Comparison of ENCODE assay signal across 8 mouse cellular contexts in the genomic region with DNA sequence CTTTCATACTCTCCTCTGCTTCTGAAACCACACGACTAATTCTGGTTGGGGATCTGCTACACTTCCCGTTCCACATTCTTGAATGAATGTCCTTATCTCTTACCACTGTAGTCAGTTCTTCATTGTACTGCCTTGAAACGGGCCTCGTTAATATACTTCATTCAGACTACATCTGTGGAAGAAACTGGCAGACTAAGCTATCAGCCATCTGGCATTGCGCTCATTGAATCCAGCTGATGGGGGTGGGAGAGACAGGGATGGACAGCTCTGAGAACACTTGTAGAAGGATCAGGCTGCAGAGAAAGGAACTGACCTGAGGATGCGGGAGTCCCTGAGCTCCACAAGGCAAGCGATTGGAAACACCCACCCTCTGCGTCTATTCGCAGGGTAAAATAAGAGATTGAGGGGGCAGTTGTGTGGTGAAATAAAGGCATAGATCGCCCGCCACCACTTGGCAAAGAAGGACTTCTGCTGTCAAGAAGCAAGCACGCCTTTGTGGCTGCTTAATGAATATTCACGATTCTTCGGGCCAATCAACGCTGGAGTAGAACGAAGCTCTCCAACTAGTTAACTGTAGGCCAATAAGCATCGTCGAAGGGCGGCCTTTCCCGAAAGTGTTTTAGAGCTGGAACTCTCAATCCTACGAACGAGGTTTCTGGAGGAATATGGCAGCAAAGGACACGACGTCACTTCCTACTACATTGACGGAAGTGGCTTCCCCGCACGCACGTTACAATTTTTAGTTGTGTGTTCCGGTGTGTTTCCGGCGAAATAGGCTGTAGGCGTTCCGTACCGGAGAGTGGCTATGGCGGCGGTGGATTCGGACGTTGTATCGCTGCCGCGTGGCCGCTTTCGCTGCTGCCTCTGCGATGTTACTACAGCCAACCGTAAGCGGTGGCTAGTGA. TPM values are rescaled to one million over a fixed set of nuclear protein-coding genes. Genes with fewer than 3 reads are reported as not detected.
DNase-seq lines count a peak whose midpoint lies in the region; ATAC-seq and TF ChIP-seq lines count a peak whose summit lies in the region.

TSS of gene Tut1 (plus strand) at position 713 of the 905 bp plus-strand sequence.

- no peaks in the 10 kb centered on the region for H3K27me3 ChIP-seq in embryonic facial prominence, embryonic 15.5 days
- no peaks in the 10 kb centered on the region for H3K27me3 ChIP-seq in limb, embryonic 14.5 days (ENCODE audit: control insufficient read depth, insufficient read depth, low read length)
- H3K27me3 ChIP-seq in midbrain, postnatal 0 days (ENCODE audit: insufficient read depth, low read length) = no peaks in the 10 kb centered on the region

- WGBS in bone marrow, adult 2 months = under 1% methylated on average over 46 of the region's 46 CpGs
- WGBS in embryonic facial prominence, embryonic 15.5 days = 2% methylated on average over 46 of the region's 46 CpGs
- 4% methylated on average over 46 of the region's 46 CpGs for WGBS in limb, embryonic 14.5 days
- 1% methylated on average over 46 of the region's 46 CpGs for WGBS in midbrain, postnatal 0 days

- H3K9me3 ChIP-seq in embryonic facial prominence, embryonic 15.5 days (replicated peaks) = no peaks in the 10 kb centered on the region
- no peaks in the 10 kb centered on the region for H3K9me3 ChIP-seq in limb, embryonic 14.5 days (ENCODE audit: control insufficient read depth, low read length)
- no peaks in the 10 kb centered on the region for H3K9me3 ChIP-seq in midbrain, postnatal 0 days (ENCODE audit: low read length)

- peak within 1 kb of the TSS; percentile 79 for H3K4me2 ChIP-seq in embryonic facial prominence, embryonic 15.5 days (replicated peaks)
- peak within 1 kb of the TSS; percentile 76 for H3K4me2 ChIP-seq in limb, embryonic 14.5 days (replicated peaks; ENCODE audit: low read depth, low read length, severe bottlenecking)
- H3K4me2 ChIP-seq in midbrain, postnatal 0 days (ENCODE audit: low read depth, low read length, poor library complexity, severe bottlenecking) = peak within 1 kb of the TSS; percentile 59

- peak; percentile 59; the same call in 1 of the 2 replicates for TF ChIP-seq POLR2A in bone marrow, adult 2 months (IDR thresholded peaks at IDR 0.05; ENCODE audit: borderline replicate concordance, control insufficient read depth, low read depth, low read length)
- TF ChIP-seq POLR2A in limb, embryonic 14.5 days (IDR thresholded peaks at IDR 0.05; ENCODE audit: borderline replicate concordance, extremely low read depth, insufficient read depth, insufficient read length) = peak; percentile 46; the same call in 1 of the 2 replicates

- DNase-seq in 416B (ENCODE audit: low read depth) = peak; percentile 99
- DNase-seq in heart, adult 8-10 months (ENCODE audit: low spot score) = peak; percentile 97
- DNase-seq in kidney, adult 9 months = peak; percentile 98
- DNase-seq in limb, embryonic 14.5 days (ENCODE audit: low spot score) = peak; percentile 99
- peak; percentile 99 for DNase-seq in midbrain, postnatal 0 days (ENCODE audit: low spot score)
- peak; percentile 72 to 85 for DNase-seq in spleen, postnatal 14 days (ENCODE audit: low spot score in 2 of 2)

- peak within 1 kb of the TSS; percentile 62 for H3K27ac ChIP-seq in bone marrow, adult 2 months (ENCODE audit: control insufficient read depth, insufficient read depth, low read depth, low read length, poor library complexity)
- H3K27ac ChIP-seq in embryonic facial prominence, embryonic 15.5 days (replicated peaks) = peak within 1 kb of the TSS; percentile 84
- peak within 1 kb of the TSS; percentile 71 for H3K27ac ChIP-seq in limb, embryonic 14.5 days (replicated peaks; ENCODE audit: low read depth, low read length)
- peak within 1 kb of the TSS; percentile 69 for H3K27ac ChIP-seq in midbrain, postnatal 0 days (ENCODE audit: low read depth, low read length)

- no peak for TF ChIP-seq CTCF in bone marrow, adult 2 months (IDR thresholded peaks at IDR 0.05; ENCODE audit: control insufficient read depth, insufficient read depth, low read length)
- peak; percentile 17; the same call in 1 of the 2 replicates for TF ChIP-seq CTCF in midbrain, postnatal 0 days (IDR thresholded peaks at IDR 0.05)

- peaks cover 60% of the 10 kb centered on the region for H3K36me3 ChIP-seq in embryonic facial prominence, embryonic 15.5 days
- peaks cover 68% of the 10 kb centered on the region for H3K36me3 ChIP-seq in limb, embryonic 14.5 days (ENCODE audit: control insufficient read depth, insufficient read depth, low read length)
- H3K36me3 ChIP-seq in midbrain, postnatal 0 days (ENCODE audit: insufficient read depth, low read length) = peaks cover 35% of the 10 kb centered on the region

- peak within 1 kb of the TSS; percentile 94 for H3K4me3 ChIP-seq in bone marrow, adult 2 months (replicated peaks; ENCODE audit: control insufficient read depth, low read depth, low read length)
- peak within 1 kb of the TSS; percentile 91 for H3K4me3 ChIP-seq in embryonic facial prominence, embryonic 15.5 days (replicated peaks)
- peak within 1 kb of the TSS; percentile 68 for H3K4me3 ChIP-seq in limb, embryonic 14.5 days (replicated peaks; ENCODE audit: low read length)
- H3K4me3 ChIP-seq in midbrain, postnatal 0 days (ENCODE audit: low read depth, low read length) = peak within 1 kb of the TSS; percentile 63

- H3K9ac ChIP-seq in embryonic facial prominence, embryonic 15.5 days = peak within 1 kb of the TSS; percentile 72
- H3K9ac ChIP-seq in limb, embryonic 14.5 days (ENCODE audit: low read depth, low read length, severe bottlenecking) = peak within 1 kb of the TSS; percentile 69
- H3K9ac ChIP-seq in midbrain, postnatal 0 days (replicated peaks; ENCODE audit: low read length, poor library complexity, severe bottlenecking) = peak within 1 kb of the TSS; percentile 65

- ATAC-seq in embryonic facial prominence, embryonic 15.5 days (ENCODE audit: insufficient number of reproducible peaks, low FRiP score, low TSS enrichment, low read depth) = peak; percentile 94
- peak; percentile 97 for ATAC-seq in limb, embryonic 14.5 days (ENCODE audit: low FRiP score, low read depth)
- peak; percentile 94 for ATAC-seq in midbrain, postnatal 0 days (ENCODE audit: low FRiP score)

- peaks cover 2% of the 10 kb centered on the region; the same call in 1 of the 2 replicates for H3K4me1 ChIP-seq in bone marrow, adult 2 months (ENCODE audit: control insufficient read depth, insufficient read depth, low read length)
- H3K4me1 ChIP-seq in embryonic facial prominence, embryonic 15.5 days = peaks cover 33% of the 10 kb centered on the region
- peaks cover 8% of the 10 kb centered on the region for H3K4me1 ChIP-seq in limb, embryonic 14.5 days (ENCODE audit: control insufficient read depth, insufficient read depth, low read length)
- H3K4me1 ChIP-seq in midbrain, postnatal 0 days (ENCODE audit: insufficient read depth, low read length) = no peaks in the 10 kb centered on the region; the same call in 1 of the 2 replicates

RNA-seq across cellular contexts. Expression of gene Tut1, which starts in this region (rescaled TPM):
- polyA plus RNA-seq in bone marrow, adult 2 months (2011; ENCODE audit: insufficient read depth, insufficient read length, low replicate concordance, missing spikeins) = 10.7 and 19.1 TPM in 2 replicates
- 31.0 and 32.8 TPM in 2 replicates for polyA plus RNA-seq in embryonic facial prominence, embryonic 15.5 days (2015; fragmentation: Nextera tagmentation; extraction: Ambion mirVana)
- 10 to 100 TPM in 1 of 4 experiments, 1 to 10 TPM in 3; 8.1 to 10.3 (median 8.6) TPM for total RNA-seq in heart, adult 8-10 months (2022)
- 28.6 and 33.6 TPM in 2 replicates for polyA plus RNA-seq in limb, embryonic 14.5 days (2012; rRNA removed)
- polyA plus RNA-seq in limb, embryonic 14.5 days (2014; fragmentation: Nextera tagmentation; extraction: Ambion mirVana) = 27.6 and 29.2 TPM in 2 replicates
- 18.1 and 19.0 TPM in 2 replicates for total RNA-seq in midbrain, postnatal 0 days (2014; rRNA removed)
- 15.1 and 18.4 TPM in 2 replicates for polyA plus RNA-seq in midbrain, postnatal 0 days (2015; fragmentation: Nextera tagmentation; extraction: Ambion mirVana)

Comparison
In these comparisons a context has a peak if more than half of its experiments do, and no peak if none do; other contexts are left out.
1. Peak in every context shown above with its lines: DNase-seq, ATAC-seq, H3K4me3 ChIP-seq and H3K27ac ChIP-seq.